Mouse (Mus musculus): ENCODE results near the gene Traf6.

DNA sequence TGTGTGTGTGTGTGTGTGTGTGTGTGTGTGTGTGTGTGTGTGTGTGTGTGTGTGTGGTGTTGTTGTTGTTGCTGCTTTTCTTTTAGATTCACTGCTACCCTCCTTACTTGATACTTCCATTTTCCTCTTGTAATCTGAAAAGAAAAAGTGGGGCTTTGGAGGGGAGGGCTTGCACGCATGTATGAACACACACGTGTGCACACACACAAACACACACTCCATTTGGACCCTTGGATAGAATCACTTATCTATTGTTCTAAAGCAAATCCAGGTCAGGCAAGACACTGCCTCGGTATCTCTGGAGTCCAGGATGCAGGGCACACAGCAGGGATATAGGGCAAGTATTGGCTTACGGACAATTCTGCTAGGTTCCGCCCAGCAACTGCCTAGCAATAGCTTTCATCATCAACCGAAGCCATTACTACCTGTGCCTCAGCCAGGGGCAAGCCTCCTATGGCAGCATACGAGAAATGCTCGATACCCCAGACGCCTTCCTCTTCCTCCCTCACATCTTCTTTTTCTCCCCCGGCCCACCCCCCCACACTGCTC is 45.2 kb downstream of the Traf6 start:
- TF ChIP-seq CTCF (IDR thresholded peaks at IDR 0.05; ENCODE audit: low read depth) (no peak), EP300 (IDR thresholded peaks at IDR 0.05; ENCODE audit: low read depth) (no peak)
